Mouse (Mus musculus) heart, adult 11 months (tissue): Measurements from ENCODE around the gene Bpi.

Experiments used
- DNase-seq: peaks from one replicate; pipeline ENCODE4 v3.0.0; 2022

The Bpi gene

DNA sequence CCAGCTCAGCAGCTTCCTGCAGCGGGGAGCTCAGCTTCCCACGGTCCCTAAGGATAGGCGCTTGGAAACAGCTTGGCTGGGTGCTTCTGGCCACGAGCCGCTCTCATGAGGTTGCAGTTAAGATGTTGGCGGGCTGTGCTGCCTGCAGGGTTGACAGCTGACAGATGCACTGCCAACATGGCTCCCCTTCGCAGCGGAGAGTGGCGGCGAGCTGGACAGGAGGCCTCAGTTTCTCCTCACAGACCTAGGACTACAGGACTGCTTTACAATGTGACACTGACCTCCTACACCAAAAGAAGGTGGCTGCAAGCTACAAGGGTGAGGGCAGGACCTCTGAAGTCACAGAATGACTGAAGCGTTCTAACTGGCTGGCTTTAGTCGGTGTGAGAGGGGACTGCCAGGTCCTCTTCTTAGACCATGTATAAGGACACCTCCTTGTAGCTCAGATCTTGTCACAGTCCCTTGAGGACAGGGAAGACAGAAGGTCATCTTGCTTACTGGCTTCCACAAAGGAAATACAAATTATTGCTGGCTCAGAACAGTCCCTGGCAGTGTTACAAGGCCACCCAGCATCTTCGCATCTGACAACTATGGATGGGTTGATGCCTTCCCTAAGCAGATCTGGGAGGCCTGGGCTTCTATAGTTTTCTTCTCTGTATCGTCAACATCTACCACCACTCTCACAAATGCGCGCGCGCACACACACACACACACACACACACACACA, 15.6 kb upstream of the Bpi start:
- DNase-seq: peak; percentile 98

DNA sequence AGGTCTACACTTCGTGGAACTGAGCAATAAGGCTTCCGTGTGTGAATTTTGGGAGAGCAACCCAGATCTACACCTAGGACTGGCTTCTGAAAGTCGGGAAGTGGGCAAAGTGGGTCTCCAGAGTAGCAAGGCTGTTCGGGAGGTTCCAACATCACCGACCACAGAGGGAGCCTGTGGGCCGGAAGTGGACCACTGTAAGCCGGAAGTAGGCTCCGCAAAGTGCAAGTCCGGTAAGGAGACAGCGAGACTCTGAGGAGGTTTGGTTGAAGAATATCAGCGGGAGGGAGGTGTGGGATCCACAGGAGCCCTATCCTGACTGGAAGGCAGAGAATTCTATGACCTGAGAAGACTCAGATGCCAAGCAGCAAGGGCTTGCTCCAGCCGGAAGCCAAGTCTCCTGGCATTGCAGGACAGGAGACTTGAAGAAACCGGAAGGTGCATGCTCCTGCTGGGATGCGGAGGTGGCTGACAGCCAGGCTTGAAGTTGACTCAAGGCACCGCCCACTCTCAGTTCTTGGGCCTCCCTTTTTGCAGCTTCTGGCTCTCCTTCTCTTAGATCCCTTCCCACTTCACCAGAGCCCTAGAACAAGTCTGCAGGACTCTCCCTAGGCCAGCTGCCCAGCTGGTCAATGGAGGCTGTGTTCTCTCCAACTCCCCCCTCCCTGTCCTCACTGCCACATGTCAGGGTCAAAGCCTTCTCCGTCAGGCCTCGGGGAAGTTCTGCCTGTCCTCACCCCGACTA, 14.6 kb upstream of the Bpi start:
- peak; percentile 99 for DNase-seq

DNA sequence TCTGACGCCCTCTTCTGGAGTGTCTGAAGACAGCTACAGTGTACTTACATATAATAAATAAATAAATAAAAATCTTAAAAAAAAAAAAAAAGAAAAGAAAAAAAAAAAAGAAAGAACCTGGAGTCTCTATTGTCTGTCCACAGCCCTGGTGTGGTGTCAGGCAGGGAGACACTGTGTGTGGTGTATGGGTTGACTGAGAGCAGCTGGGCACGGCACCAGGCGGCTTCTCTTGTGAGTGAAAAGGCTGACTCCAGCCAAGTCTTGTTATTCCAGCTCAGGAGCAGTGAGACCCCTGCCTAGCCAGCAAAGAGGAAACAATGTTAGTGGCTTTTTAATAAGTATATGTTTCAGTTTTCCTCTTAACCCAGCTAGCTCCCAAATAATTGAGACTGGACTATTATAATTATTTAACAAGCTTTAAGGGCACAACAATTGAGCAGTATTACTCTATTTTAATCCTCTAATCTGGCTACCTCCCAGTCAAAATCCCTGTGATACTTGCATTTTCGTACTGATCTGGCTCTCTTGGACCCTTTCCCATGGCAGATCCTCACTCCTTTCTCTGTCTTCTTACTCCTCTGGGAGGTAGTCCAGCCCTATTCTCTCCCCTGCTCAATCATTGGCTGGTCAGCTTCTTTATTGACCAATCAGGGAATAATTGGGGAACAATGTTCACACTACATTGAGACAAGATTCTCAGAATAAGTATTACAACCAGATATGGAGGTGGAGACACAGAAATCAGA, 12.6 kb upstream of the Bpi start:
- no peak for DNase-seq

DNA sequence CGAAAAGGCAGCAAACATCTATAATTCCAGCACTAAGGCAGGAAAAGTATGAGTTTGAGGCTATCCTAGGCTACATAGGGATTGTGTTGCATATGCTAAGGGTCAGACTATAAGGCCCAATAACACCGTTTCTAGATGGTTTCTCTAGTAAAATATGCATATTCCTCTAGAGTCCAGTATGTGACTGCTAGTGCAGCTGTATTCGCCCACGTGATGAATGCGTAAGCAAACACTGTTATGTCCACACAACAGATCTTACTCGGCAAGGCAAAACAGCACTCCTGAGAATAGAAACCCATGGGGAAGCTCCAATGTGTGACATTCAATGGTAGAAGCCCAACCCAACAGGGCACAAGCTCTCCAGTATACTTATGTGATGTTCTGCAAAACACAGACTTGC, 10.0 kb upstream of the Bpi start:
- DNase-seq: no peak

DNA sequence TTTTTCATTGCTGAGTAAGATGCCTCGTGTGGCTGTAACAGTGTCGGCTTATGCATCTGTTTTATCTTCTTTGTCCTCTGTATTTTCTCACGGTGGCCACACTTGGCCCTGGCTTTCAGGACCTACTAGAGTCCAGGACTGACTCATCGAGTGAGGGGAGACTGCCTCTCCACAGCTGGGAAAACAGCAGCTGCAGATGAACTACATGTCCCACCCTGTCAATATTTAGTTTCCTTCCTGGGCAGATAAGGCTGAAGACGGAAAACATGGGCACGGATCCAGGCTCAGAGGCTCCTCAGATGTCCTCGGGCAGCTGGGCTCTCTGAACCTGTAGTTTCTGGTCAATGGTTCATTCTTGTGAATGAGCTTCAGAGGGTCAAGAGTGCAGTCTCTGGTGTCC, 9.6 kb upstream of the Bpi start:
- peak; percentile 99 for DNase-seq

DNA sequence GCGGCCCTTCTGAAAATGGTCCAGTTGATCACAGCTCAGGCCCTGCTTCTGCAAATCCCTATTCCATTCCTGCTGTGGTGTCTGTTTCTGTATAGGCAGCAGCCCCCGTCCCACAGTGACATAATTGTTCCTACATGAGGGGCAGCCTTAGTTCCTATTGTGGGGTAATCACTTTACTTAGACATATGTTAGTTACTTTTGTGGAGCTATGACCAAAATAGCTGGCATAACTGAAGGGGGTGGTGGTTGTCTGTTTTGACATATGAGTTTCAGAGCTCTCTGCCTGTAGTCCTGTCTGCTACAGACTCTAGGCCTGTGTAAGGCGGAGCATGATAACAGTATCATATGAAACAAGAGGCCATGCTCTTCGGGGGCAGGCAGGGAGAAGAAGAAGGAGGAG, 7.3 kb upstream of the Bpi start:
- no peak for DNase-seq

DNA sequence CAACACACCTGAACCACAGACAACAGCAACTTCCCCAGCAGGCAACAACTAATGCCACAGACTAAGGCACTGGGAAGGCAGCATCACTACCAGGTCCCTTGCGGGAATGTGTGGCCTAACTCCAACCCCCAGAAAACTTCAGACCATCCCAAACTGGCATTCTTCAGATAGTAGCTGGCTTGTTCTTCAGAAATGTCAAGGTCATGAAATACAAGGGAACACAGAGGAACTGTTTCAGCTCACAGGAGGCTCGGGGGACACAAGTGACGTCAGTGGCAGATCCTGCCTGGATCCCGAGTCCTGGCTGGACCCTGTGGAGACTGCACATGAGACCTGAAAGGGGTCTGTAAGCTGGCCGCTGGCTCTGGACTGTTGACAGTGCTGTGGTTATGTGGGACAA, 4.1 kb upstream of the Bpi start:
- DNase-seq: no peak

DNA sequence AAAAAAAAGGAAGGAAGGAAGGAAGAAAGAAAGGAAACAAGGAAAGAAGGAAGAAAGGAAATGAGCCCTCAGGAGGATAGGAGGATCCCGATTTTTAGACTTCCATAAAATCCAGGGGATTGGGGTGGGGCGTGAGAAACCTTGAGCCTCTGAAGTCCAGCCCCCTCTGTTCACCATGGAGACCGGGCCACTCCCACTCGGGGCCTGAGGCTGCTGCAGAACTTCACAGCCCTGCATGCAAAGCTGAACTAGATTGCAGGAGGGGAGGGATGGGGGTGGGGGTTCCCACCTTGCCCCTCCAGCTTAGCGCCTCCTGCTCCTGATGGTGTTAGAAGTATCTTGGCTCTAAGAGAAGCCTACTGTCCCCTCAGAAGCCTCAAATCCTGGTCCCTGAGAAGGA, 1.0 kb upstream of the Bpi start:
- DNase-seq: peak; percentile 96

DNA sequence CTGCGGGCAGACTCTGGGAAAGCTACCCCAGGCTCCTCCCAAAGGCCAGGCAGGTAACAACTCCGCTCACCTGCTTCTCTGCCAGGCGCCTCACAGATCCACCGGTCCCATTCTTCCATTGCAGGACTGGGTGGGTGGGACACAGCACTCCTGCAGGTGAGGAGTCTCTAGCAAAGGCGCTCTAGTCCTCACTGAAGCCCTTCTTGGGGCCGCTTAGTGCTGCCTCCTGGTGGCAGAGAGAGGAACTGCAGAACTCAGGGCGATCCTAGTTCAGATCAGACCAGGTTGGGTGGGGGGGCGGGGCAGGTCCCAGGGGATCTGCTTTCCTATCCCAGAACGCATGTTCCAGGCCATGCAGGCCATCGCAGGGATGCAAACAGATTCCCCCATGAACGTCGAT, 887 bp downstream of the Bpi start:
- DNase-seq: peak; percentile 95

DNA sequence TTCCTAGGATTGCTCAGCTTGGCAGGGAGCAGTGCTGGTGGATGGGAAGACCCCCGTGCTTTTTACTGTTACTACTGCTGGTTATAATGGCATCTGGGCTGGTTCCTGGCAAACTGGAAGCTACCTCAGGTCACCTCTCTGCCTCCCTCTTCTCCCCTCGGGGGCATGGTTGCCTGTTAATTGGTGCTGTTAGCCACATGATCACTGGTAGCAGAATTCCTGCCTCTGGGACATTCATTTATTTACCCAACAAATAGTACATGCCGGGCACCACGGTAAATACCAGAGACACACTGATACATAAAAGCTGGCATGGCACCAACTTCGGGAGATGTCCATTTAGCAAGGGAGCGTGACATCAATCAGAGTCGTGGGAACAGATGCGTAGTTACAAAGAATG, 1.6 kb downstream of the Bpi start:
- no peak for DNase-seq

DNA sequence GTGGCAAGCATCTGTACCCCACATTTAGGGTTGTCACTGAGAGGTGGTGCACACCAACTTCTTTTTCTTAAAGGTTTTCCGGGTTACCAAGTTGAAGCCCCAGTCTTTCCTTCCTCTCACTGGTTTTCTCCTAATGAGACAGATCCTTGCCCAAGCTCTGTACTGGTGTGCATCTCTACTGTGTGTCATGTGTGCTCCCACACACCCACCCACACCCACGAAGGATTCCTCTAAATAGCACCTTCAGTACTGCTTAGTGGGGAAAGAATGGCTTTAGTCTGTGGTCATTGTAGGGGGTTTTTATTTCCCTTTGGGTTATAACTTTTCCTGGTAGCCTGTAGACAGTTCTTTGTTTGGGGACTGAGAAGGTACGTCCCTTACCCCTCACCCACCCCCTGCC, 7.0 kb downstream of the Bpi start:
- DNase-seq: no peak

DNA sequence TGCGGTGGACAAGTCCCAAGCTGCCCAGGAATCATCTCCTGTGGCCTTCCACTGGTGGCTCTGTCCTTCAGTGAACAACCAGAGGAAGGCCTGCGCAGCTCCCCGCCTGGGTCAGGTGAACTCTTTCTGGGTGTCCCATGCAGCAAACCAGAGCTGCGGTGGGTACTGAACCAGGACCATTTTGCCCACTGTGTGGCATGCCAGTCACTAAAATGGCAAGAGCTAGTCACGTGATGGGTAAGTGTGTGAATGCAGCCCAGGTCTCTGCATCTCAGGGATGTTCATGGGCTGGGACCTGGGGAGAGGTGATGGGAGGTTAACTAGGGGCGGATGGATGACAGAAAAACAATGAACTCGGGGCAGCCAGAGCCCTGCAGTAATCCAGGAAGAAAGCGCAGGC, 12.1 kb downstream of the Bpi start:
- DNase-seq: peak; percentile 83

DNA sequence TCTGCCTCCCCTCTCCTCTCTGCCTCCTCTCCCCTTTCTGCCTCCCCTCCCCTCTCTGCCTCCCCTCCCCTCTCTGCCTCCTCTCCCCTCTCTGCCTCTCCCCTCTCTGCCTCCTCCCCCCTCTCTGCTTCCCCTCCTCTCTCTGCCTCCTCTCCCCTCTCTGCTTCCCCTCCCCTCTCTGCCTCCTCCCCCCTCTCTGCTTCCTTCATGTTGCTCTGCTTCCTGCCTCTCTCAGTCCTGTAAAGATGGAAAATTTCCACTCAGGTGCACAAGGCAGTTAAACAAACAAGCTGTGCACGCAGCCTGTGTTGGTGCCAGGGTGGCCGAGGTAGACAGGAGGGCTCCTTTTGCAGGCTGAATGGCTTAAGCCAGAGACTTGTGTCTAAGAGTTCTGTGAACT, 15.8 kb downstream of the Bpi start:
- DNase-seq: peak; percentile 73

DNA sequence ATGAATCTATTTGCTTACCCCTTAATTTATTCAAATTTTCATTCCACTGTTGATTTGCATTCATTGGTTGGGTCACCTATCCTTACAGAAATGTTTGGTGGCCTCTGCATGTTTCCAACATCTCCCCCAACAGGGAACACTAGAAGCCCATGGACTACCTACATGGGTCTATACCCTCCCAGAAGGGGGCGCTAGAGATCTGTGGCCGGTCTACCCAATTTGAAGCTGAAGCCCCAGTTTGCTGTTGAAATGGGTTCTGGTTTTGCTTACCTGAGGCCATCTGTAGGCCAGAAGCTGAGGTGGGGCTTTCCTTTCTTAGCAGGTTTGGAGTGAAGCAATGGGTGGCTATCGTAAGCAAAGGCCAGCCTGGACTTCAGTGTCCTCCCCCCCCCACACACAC, 17.5 kb downstream of the Bpi start:
- DNase-seq: peak; percentile 85

DNA sequence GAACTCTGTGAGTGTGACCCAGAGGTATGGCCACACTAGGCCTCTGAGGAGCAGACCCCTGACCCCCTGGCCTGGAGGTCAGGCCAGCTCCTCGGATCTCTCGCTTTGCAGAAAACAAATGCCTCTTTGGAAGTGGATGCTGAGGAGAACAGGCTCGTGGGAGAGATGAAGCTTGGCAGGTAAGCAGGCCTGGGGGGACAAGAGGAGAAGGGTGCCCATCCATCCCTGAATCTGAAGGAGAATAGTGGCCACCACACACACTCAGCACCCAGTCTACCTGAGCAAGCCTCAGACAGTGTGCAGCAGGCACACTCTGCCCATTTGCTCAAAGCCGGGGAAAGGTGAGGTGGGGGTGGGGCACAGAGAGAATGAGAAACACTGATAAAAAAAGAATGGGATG, 17.9 kb downstream of the Bpi start:
- DNase-seq: peak; percentile 76

DNA sequence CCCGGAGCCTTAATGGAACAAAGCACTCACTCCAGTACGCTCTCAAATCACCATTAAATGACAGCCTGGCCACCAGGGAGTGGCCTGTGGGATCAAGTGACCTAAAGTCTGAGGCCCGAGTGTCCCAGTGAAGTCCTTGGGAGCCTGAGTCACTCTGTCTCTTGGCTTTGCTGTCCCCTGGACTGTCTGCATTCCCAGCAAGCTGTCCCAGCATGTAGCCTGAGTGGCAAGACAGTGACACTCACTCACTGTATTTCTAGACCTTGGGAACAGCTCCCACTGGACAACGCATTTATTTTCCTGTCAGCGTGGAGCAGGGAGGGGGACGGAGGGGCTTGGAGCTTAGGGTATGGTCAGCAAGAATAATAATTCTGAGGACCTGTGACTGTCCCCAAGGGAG, 18.6 kb downstream of the Bpi start:
- DNase-seq: no peak

DNA sequence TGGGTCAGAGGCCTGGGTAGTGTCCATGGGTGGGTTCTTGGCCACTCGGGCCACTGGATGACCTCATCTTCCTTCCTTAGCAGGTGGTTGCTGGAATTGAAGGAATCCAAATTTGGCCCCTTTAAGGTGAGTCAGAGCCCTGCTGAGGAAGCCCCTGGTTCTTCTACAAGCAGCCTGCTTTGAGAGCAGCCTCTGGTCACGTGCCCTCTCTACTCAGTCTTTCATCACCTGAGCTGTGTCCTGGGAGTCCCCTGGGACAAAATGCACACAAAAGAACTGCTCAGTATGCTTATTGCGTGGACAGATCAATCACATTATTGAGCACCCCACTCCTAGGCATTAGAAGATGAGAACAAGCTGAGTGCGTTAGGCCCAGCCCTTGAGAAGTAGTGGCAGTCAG, 19.0 kb downstream of the Bpi start:
- DNase-seq: peak; percentile 89

DNA sequence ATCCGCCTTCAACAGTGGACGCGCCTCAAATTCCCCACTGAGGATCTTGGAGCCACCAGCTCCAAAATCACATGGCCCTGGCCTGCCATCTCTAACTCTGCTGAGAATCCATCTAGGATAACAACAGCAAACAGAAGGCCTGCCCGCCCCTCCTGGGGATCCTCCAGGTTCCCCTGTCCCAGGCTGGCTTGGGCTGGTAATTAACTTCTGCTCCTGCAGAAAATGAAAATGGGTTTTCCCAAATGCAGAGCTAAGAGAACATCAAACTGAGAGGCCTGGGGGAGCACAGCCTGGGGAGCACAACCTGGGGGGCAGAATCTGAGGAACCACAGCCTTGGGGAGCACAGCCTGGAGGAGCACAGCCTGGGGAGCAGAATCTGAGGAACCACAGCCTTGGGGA, 21.8 kb downstream of the Bpi start:
- peak; percentile 52 for DNase-seq

DNA sequence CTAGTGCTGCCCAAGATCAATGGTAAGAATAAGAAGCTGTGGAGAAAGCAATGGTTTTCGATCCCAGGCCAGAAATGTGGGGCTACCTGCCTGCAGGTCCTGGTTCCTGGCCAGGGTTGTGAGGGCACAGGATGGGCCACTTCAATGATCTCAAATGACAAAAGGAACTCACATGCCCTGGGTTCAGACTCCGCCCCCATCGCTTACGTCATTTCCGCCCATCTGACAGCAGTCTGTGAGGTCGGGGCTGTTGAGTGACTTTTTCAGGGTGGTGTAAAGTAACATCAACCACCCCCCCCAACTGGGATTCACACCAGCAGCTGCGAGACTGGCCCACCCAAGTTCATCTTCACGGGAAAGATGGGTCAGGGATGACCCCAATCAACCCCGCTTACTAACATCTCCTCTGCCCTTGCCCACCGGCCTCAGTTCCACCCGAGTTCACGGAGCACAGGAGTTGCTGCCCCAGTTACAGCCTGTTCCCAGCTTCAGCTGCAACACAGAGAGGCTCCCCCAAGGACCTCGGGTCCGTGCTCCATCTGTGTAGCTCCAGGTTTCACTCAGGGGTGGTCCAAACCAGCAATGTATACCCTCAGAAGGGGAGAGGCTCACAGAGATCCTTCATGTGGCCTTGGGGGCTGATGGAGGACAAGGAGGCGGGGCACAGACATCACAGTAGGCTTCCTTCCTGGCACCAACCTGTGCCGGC, 23.8 kb downstream of the Bpi start:
- DNase-seq: peak; percentile 85

DNA sequence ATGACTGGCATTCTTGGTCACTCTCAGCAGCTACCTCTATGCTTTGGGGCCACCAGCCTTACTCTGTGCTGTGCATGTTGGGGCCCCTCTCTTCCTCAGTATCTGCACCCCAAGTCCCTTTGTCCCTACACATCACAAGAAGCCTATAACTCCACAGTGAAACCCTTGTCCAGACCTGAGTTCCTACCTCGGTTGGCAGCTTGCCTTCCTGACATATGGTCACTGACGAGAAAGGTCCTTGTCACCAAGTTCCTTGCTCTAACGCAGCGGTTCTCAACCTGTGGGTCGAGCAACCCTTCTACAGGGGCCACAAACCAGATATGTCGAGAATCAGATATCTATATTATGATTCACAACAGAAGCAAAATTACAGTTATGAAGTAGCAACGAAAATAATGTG, 25.2 kb downstream of the Bpi start:
- peak; percentile 82 for DNase-seq

DNA sequence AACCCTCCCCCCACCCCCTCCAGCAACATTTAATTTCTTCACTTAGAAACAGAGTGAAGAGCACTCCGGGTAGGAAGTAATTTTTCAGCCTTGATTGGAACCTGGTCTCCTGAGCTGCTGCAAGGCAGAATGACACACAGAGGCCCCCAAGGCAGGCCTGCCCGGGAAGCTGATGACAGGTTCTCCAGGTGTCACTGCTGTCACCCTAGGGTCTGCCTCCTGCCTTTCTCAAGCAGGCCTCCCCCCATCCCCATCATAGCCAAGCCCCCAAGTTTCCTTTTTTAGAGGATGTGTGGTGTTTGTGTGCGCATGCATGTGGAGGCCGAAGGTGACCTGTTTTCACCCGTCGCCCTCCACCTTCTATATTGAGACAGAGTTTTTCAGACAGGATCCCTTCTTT, 25.9 kb downstream of the Bpi start:
- peak; percentile 51 for DNase-seq

DNA sequence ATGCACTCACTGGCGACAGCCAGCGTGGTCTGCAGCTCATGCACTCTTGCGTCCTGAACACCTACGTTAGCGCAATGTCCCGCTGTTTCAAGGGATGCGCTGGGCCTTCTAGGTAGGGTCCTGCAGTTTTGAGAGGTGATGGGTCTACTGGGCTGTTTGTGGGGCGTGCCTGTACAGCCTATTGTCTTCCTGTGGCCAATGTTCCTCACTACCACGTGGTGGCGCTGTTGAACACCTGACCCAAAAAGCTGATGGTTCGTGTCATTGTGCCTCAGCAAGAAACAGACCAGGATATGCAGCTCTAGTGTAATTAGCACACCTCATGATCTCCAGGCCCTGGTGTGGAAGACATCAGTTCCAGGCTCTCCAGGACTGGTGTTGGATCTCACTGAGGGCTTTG, 26.7 kb downstream of the Bpi start:
- peak; percentile 94 for DNase-seq

DNA sequence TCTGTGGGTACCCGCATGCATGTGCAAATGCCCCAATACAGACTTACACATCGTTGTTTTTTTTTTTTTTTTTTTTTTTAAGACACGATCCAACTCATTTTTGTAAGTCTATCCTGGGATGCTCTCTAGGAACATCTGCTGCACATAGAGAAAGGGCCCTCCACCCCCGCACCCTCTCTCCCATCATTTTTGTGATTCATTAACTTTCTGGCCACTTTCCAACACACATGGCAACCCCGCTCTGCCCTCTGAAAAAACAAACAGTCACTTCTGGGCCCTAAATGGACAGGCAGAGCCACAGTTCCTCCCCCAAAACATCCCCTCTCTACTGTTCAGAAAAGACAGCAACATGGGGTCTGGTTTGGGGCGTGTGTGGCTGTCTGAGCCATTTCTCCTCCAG, 27.8 kb downstream of the Bpi start:
- DNase-seq: peak; percentile 77
